Mouse (Mus musculus) forebrain, embryonic 11.5 days (tissue): ENCODE results near the gene Rpl3l. TPM values are rescaled to one million over a fixed set of nuclear protein-coding genes. Genes with fewer than 3 reads are reported as not detected.

ENCODE experiments used
- ATAC-seq: fragments of 200-750 bp; cut with Nextera tagmentation; replicated peaks from 2 replicates; pipeline ENCODE4 v1.8.0; 2017; ENCODE audit warnings: moderate TSS enrichment; ENCODE audit not compliant: low FRiP score
- DNase-seq: peaks from one replicate; pipeline ENCODE4 v3.0.0-alpha.2; 2017; ENCODE audit warnings: low spot score
- H3K27ac ChIP-seq: fragments of 300-500 bp; sonication (generic); 2 replicates; pipeline ENCODE4 v1.5.1; 2014; ENCODE audit warnings: low read depth, low read length
- H3K27me3 ChIP-seq: fragments of 300-500 bp; sonication (generic); 2 replicates; pipeline ENCODE4 v1.6.1; 2014; ENCODE audit warnings: mild to moderate bottlenecking, low read length, mixed read lengths; ENCODE audit not compliant: control insufficient read depth, insufficient read depth
- H3K36me3 ChIP-seq: fragments of 300-500 bp; sonication (generic); 2 replicates; pipeline ENCODE4 v1.6.1; 2014; ENCODE audit warnings: mild to moderate bottlenecking, low read length, moderate library complexity, mixed read lengths; ENCODE audit not compliant: control insufficient read depth, insufficient read depth
- H3K4me1 ChIP-seq: fragments of 300-500 bp; sonication (generic); replicated peaks from 2 replicates; pipeline ENCODE4 v1.6.1; 2014; ENCODE audit warnings: low read length, mixed read lengths; ENCODE audit not compliant: control insufficient read depth, insufficient read depth
- H3K4me2 ChIP-seq: fragments of 300-500 bp; sonication (generic); 2 replicates; pipeline ENCODE4 v1.6.1; 2014; ENCODE audit warnings: low read depth, mild to moderate bottlenecking, low read length, moderate library complexity, mixed read lengths; ENCODE audit not compliant: severe bottlenecking
- H3K4me3 ChIP-seq: fragments of 300-500 bp; sonication (generic); 2 replicates; pipeline ENCODE4 v1.5.1; 2014; ENCODE audit warnings: low read depth, low read length
- H3K9ac ChIP-seq: fragments of 300-500 bp; sonication (generic); 2 replicates; pipeline ENCODE4 v1.6.1; 2014; ENCODE audit warnings: low read length
- H3K9me3 ChIP-seq: fragments of 300-500 bp; sonication (generic); 2 replicates; pipeline ENCODE4 v1.6.1; 2016; ENCODE audit warnings: low read length, mixed read lengths; ENCODE audit not compliant: control insufficient read depth
- WGBS: fragments of 180-500 bp; shearing (Covaris S2); extraction: QIAGEN DNeasy Blood & Tissue Kit; methylation state at CpG from one replicate; pipeline ENCODE4 v1.1.7; 2014; 5-methylcytosine and 5-hydroxymethylcytosine counted together
- polyA plus RNA-seq: library from polyadenylated mRNA; unstranded; fragments of >200 nt; fragmentation: Nextera tagmentation; extraction: Ambion mirVana; gene quantifications from 2 replicates; pipeline ENCODE4 v1.2.1, GENCODE M21; 2014

Rpl3l gene
- polyA plus RNA-seq, 1 experiment from 2014 or later: not detected

GRCm38 (mm10) chr17:24697985-24698384, 29.6 kb upstream of the Rpl3l start:
- Histone ChIP-seq H3K27ac (no peak overlapping the region), H3K27me3 (no peaks in the 10 kb centered on the region), H3K4me2 (no peak overlapping the region), H3K4me3 (no peak overlapping the region), H3K9me3 (no peaks in the 10 kb centered on the region), H3K36me3 (peaks cover 9% of the 10 kb centered on the region; the same call in 1 of the 2 replicates), H3K9ac (no peak overlapping the region), H3K4me1 (peaks cover 10% of the 10 kb centered on the region)
- DNase-seq (peak; percentile 41), ATAC-seq (no peak)
- 15% methylated on average over 5 of the region's 5 CpGs for WGBS

GRCm38 (mm10) chr17:24698715-24699114, 28.9 kb upstream of the Rpl3l start:
- Histone ChIP-seq H3K9me3 (no peaks in the 10 kb centered on the region), H3K27ac (no peak overlapping the region), H3K4me1 (peaks cover 10% of the 10 kb centered on the region), H3K27me3 (no peaks in the 10 kb centered on the region), H3K4me2 (no peak overlapping the region), H3K36me3 (peaks cover 9% of the 10 kb centered on the region; the same call in 1 of the 2 replicates), H3K9ac (no peak overlapping the region), H3K4me3 (no peak overlapping the region)
- no peak for ATAC-seq
- WGBS: 71% methylated on average over 9 of the region's 9 CpGs
- DNase-seq: peak; percentile 42

GRCm38 (mm10) chr17:24699473-24699872, 28.1 kb upstream of the Rpl3l start:
- H3K36me3 ChIP-seq: peaks cover 9% of the 10 kb centered on the region; the same call in 1 of the 2 replicates
- WGBS: 78% methylated on average over 2 of the region's 2 CpGs

DNA sequence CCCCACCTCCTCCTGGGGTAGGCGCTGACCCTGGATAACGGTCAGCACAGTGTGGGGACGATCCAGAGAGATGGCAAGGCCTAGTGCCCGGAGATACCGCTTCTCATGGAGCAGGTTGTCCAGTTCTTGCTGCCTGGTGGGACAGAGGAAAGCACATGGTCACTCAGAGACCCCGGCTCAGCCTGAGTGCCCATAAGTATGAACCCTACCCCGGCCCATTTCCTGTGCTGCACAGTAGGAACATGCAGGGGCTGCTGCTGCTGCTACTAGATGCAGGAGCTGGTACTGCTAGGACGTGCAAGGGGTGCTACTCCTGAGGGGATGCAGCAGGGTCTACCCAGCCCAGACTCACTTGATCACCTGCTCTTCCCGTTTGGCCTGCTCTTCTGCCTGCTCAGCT, 26.4 kb upstream of the Rpl3l start:
- no peak overlapping the region for H3K27ac ChIP-seq
- H3K9ac ChIP-seq: no peak overlapping the region
- no peak for ATAC-seq
- no peaks in the 10 kb centered on the region for H3K9me3 ChIP-seq
- no peaks in the 10 kb centered on the region for H3K27me3 ChIP-seq
- H3K4me3 ChIP-seq: no peak overlapping the region
- H3K4me1 ChIP-seq: peaks cover 6% of the 10 kb centered on the region
- WGBS: 92% methylated on average over 9 of the region's 9 CpGs
- no peak for DNase-seq
- no peak overlapping the region for H3K4me2 ChIP-seq
- peaks cover 9% of the 10 kb centered on the region; the same call in 1 of the 2 replicates for H3K36me3 ChIP-seq

More at GRCm38 (mm10) chr17:24699473-24699872, 28.1 kb upstream of the Rpl3l start:
- H3K9ac ChIP-seq: no peak overlapping the region
- no peak overlapping the region for H3K4me3 ChIP-seq
- no peaks in the 10 kb centered on the region for H3K27me3 ChIP-seq
- no peak overlapping the region for H3K27ac ChIP-seq
- DNase-seq: no peak
- H3K4me1 ChIP-seq: peaks cover 10% of the 10 kb centered on the region
- no peak for ATAC-seq
- no peaks in the 10 kb centered on the region for H3K9me3 ChIP-seq
- no peak overlapping the region for H3K4me2 ChIP-seq

GRCm38 (mm10) chr17:24705821-24706220, 21.8 kb upstream of the Rpl3l start:
- H3K9me3 ChIP-seq: no peaks in the 10 kb centered on the region
- DNase-seq (no peak), ATAC-seq (no peak)
- H3K4me2 ChIP-seq: no peak overlapping the region
- peaks cover 2% of the 10 kb centered on the region; the same call in 1 of the 2 replicates for H3K36me3 ChIP-seq
- no peaks in the 10 kb centered on the region for H3K27me3 ChIP-seq
- no peaks in the 10 kb centered on the region for H3K4me1 ChIP-seq
- 97% methylated on average over 3 of the region's 3 CpGs for WGBS
- no peak overlapping the region for H3K27ac ChIP-seq
- H3K9ac ChIP-seq: no peak overlapping the region
- no peak overlapping the region for H3K4me3 ChIP-seq

GRCm38 (mm10) chr17:24706982-24707800, 20.4 kb upstream of the Rpl3l start, which contains the start of gene Tbl3:
Gene Tbl3, minus strand, starts transcription at chr17:24707660.
- ATAC-seq: peak; percentile 87
- H3K36me3 ChIP-seq: no peaks in the 10 kb centered on the region; the same call in 1 of the 2 replicates
- H3K4me2 ChIP-seq: peak within 1 kb of the TSS; percentile 71
- H3K9ac ChIP-seq: peak within 1 kb of the TSS; percentile 50
- H3K27ac ChIP-seq: 0 out of 2 replicates have a peak within 1 kb of the TSS, but pooled peaks have one; percentile 0
- peak; percentile 96 for DNase-seq
- 5% methylated on average over 32 of the region's 32 CpGs for WGBS
- H3K9me3 ChIP-seq: no peaks in the 10 kb centered on the region
- H3K4me3 ChIP-seq: peak within 1 kb of the TSS; percentile 45
- H3K27me3 ChIP-seq: no peaks in the 10 kb centered on the region
- no peaks in the 10 kb centered on the region for H3K4me1 ChIP-seq

DNA sequence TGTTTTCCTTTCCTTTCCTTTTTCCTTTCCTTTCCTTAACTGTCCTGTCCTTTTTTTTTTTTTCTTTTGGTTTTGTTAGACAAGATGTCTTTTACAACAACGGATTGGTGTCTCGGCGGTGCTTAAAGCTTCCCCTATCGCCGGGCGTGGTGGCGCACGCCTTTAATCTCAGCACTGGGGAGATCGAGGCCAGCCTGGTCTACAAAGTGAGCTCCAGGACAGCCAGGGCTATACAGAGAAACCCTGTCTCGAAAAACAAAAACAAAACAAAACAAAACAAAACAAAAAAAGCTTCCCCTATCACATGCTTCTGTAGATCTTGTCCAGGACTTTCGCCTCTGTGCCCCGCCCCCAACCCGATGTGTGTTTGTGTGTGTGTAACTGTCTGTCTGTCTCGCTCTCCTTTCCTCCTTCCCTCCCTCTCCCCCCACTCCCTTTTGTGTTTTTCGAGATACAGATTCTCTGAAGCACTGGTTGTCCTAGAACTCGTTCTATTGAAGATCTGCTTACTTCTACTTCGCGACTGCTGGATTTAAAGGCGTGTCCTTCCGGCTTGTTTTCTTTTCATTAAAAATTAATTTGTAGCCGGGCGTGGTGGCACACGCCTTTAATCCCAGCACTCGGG, 19.7 kb upstream of the Rpl3l start:
- no peaks in the 10 kb centered on the region for H3K9me3 ChIP-seq
- H3K27me3 ChIP-seq: no peaks in the 10 kb centered on the region
- H3K4me2 ChIP-seq: peak overlapping the region; percentile 71
- no peaks in the 10 kb centered on the region; the same call in 1 of the 2 replicates for H3K36me3 ChIP-seq
- ATAC-seq (peak; percentile 64), DNase-seq (no peak)
- peak overlapping the region; percentile 50 for H3K9ac ChIP-seq
- WGBS: 6% methylated on average over 24 of the region's 24 CpGs
- H3K4me3 ChIP-seq: peak overlapping the region; percentile 45
- no peak overlapping the region for H3K27ac ChIP-seq
- no peaks in the 10 kb centered on the region for H3K4me1 ChIP-seq

GRCm38 (mm10) chr17:24708646-24709045, 19.0 kb upstream of the Rpl3l start:
- Histone ChIP-seq H3K4me1 (no peaks in the 10 kb centered on the region), H3K9me3 (no peaks in the 10 kb centered on the region), H3K4me3 (no peak overlapping the region), H3K27ac (no peak overlapping the region), H3K4me2 (no peak overlapping the region), H3K27me3 (no peaks in the 10 kb centered on the region), H3K9ac (no peak overlapping the region), H3K36me3 (no peaks in the 10 kb centered on the region; the same call in 1 of the 2 replicates)
- ATAC-seq (no peak), DNase-seq (no peak)
- WGBS: 35% methylated on average over 2 of the region's 2 CpGs
